Mouse (Mus musculus): ENCODE data around the gene Msx1.

Gene Msx1

GRCm38 (mm10) chr5:37826706-37827625 lies 2.6 kb upstream of the Msx1 start:
- in situ Hi-C loops (cut with MboI, MseI) = no loop called here

GRCm38 (mm10) chr5:37825611-37826445 lies 1.4 kb upstream of the Msx1 start:
- in situ Hi-C loops (cut with MboI, MseI) = no loop called here

GRCm38 (mm10) chr5:37825111-37825600 lies 773 bp upstream of the Msx1 start:
- in situ Hi-C loops (cut with MboI, MseI) = no loop called here

- in situ Hi-C loops (cut with MboI, MseI) = no loop called here
These were observed 492 bp downstream of the Msx1 start for GRCm38 (mm10) chr5:37823721-37824460.

- in situ Hi-C loops (cut with MboI, MseI) = no loop called here
These were observed 1.3 kb downstream of the Msx1 start for GRCm38 (mm10) chr5:37822791-37823720.

- in situ Hi-C loops (cut with MboI, MseI) = no loop called here
These were observed 2.2 kb downstream of the Msx1 start for GRCm38 (mm10) chr5:37822116-37822707.

- in situ Hi-C loops (cut with MboI, MseI) = no loop called here
These were observed 3.2 kb downstream of the Msx1 start for GRCm38 (mm10) chr5:37821111-37821601.

GRCm38 (mm10) chr5:37820689-37821088 lies 3.7 kb downstream of the Msx1 start:
- in situ Hi-C loops (cut with MboI, MseI) = no loop called here

GRCm38 (mm10) chr5:37819971-37820370 lies 4.4 kb downstream of the Msx1 start:
- in situ Hi-C loops (cut with MboI, MseI) = loop anchor here (10.0 kb wide), 1 partner anchor 275 kb away; no protein-coding TSS in a partner anchor

- in situ Hi-C loops (cut with MboI, MseI) = loop anchor here (10.0 kb wide), 1 partner anchor 275 kb away; no protein-coding TSS in a partner anchor
These were observed 4.8 kb downstream of the Msx1 start for GRCm38 (mm10) chr5:37819541-37819940.

- in situ Hi-C loops (cut with MboI, MseI) = loop anchor here (10.0 kb wide), 1 partner anchor 276 kb away; no protein-coding TSS in a partner anchor
These were observed 5.7 kb downstream of the Msx1 start for GRCm38 (mm10) chr5:37818533-37819215.

GRCm38 (mm10) chr5:37817658-37818532 lies 6.5 kb downstream of the Msx1 start:
- in situ Hi-C loops (cut with MboI, MseI) = loop anchor here (10.0 kb wide), 1 partner anchor 277 kb away; no protein-coding TSS in a partner anchor

- in situ Hi-C loops (cut with MboI, MseI) = loop anchor here (10.0 kb wide), 1 partner anchor 278 kb away; no protein-coding TSS in a partner anchor
These were observed 7.3 kb downstream of the Msx1 start for GRCm38 (mm10) chr5:37816907-37817657.

GRCm38 (mm10) chr5:37815909-37816308 lies 8.5 kb downstream of the Msx1 start:
- in situ Hi-C loops (cut with MboI, MseI) = loop anchor here (10.0 kb wide), 1 partner anchor 279 kb away; no protein-coding TSS in a partner anchor

GRCm38 (mm10) chr5:37814169-37814568 lies 10.2 kb downstream of the Msx1 start:
- in situ Hi-C loops (cut with MboI, MseI) = loop anchor here (10.0 kb wide), 1 partner anchor 281 kb away; no protein-coding TSS in a partner anchor

GRCm38 (mm10) chr5:37805291-37805690 lies 19.1 kb downstream of the Msx1 start:
- in situ Hi-C loops (cut with MboI, MseI) = no loop called here
